Mouse (Mus musculus): ENCODE results near the gene Slc25a25. TPM values are rescaled to one million over a fixed set of nuclear protein-coding genes. Genes with fewer than 3 reads are reported as not detected.

Gene Slc25a25
- total RNA-seq, 2 experiments from 2014 or later, result 2.1 to 4.2 TPM

DNA sequence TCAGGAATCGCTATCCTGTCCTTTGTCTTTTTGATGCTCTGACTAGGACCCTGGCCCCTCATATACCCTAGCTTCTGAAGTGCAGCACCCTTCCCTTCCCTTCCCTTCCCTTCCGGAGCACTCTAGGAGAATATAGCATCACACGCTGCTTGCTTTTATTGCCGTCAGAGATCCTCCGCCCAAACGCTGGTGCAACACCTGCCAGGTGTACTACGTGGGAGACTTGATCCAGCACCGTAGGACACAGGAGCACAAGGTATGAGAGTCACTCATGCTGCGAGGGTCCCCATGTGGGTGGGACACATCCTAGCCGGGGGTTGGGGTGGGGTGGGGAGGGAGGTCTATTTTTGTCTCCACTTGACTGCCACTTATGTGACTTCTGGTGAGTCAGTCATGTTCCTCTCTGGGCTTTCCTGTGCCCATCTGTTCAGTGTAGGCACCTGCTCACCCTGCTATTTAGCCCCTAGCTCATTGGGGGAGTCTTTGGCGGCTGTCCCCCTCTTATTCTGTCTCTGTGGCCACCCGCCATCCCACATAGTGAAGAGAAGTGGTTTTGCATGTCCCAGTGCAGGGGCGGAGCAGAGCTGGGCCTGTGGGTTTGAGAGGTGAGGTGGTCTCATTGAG is 75.8 kb downstream of the Slc25a25 start:
- no peak for ATAC-seq (replicated peaks; ENCODE audit: low FRiP score, poor library complexity, severe bottlenecking)

GRCm38 (mm10) chr2:32374191-32374590 is 77.1 kb downstream of the Slc25a25 start:
- no peak for ATAC-seq (replicated peaks; ENCODE audit: low FRiP score, poor library complexity, severe bottlenecking)

DNA sequence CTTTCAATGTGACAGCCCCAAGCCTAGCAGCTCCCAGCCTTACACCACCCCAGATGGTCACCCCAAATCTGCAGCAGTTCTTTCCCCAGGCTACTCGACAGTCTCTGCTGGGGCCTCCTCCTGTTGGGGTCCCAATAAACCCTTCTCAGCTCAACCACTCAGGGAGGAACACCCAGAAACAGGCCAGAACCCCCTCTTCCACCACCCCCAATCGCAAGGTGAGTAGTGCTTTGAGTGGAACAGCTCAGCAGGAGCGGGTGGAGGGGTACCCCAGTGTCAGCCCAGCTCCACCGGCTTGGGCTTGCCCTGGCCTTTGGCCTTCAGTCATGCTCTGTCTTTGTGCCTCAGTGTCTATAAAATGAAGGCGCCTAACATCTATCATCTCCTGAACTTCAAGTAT is 83.9 kb downstream of the Slc25a25 start:
- no peak for ATAC-seq (replicated peaks; ENCODE audit: low FRiP score, poor library complexity, severe bottlenecking)

Other genes starting within 250 kb of the Slc25a25 start
- gene Pomt1, start 214.9 kb downstream of the Slc25a25 start, total RNA-seq (2015; ENCODE audit: low replicate concordance), result 5.0 and 6.0 TPM in 2 replicates
- gene Pomt1, start 214.9 kb downstream of the Slc25a25 start, total RNA-seq (2017; ENCODE audit: low replicate concordance), result 3.9 and 10.9 TPM in 2 replicates
- gene Uck1, start 191.3 kb downstream of the Slc25a25 start, total RNA-seq (2015; ENCODE audit: low replicate concordance), result 0.96 and 3.1 TPM in 2 replicates
- gene Uck1, start 191.3 kb downstream of the Slc25a25 start, total RNA-seq (2017; ENCODE audit: low replicate concordance), result 4.0 and 11.6 TPM in 2 replicates
- gene Golga2, start 164.1 kb downstream of the Slc25a25 start, total RNA-seq (2015; ENCODE audit: low replicate concordance), result 6.3 and 11.1 TPM in 2 replicates
- 34.5 and 44.0 TPM in 2 replicates for gene Golga2, start 164.1 kb downstream of the Slc25a25 start, total RNA-seq (2017; ENCODE audit: low replicate concordance)
- 30.4 and 97.8 TPM in 2 replicates for gene Swi5, start 163.4 kb downstream of the Slc25a25 start, total RNA-seq (2015; ENCODE audit: low replicate concordance)
- gene Swi5, start 163.4 kb downstream of the Slc25a25 start, total RNA-seq (2017; ENCODE audit: low replicate concordance), result 76.9 and 89.4 TPM in 2 replicates
- 18.6 and 38.2 TPM in 2 replicates for gene Ciz1, start 99.1 kb downstream of the Slc25a25 start, total RNA-seq (2015; ENCODE audit: low replicate concordance)
- gene Ciz1, start 99.1 kb downstream of the Slc25a25 start, total RNA-seq (2017; ENCODE audit: low replicate concordance), result 21.2 and 33.5 TPM in 2 replicates
- gene Dnm1, start 98.1 kb downstream of the Slc25a25 start, total RNA-seq (2015; ENCODE audit: low replicate concordance), result not detected in 2 replicates
- not detected in 2 replicates for gene Dnm1, start 98.1 kb downstream of the Slc25a25 start, total RNA-seq (2017; ENCODE audit: low replicate concordance)
- gene 1110008P14Rik, start 69.5 kb downstream of the Slc25a25 start, total RNA-seq (2015; ENCODE audit: low replicate concordance), result 8.6 and 12.3 TPM in 2 replicates
- 5.1 and 7.7 TPM in 2 replicates for gene 1110008P14Rik, start 69.5 kb downstream of the Slc25a25 start, total RNA-seq (2017; ENCODE audit: low replicate concordance)
- 2,071 and 2,279 TPM in 2 replicates for gene Lcn2, start 63.2 kb downstream of the Slc25a25 start, total RNA-seq (2015; ENCODE audit: low replicate concordance)
- 352 and 444 TPM in 2 replicates for gene Lcn2, start 63.2 kb downstream of the Slc25a25 start, total RNA-seq (2017; ENCODE audit: low replicate concordance)
- gene Ptges2, start 55.5 kb downstream of the Slc25a25 start, total RNA-seq (2015; ENCODE audit: low replicate concordance), result 1.5 and 1.7 TPM in 2 replicates
- 2.8 and 6.6 TPM in 2 replicates for gene Ptges2, start 55.5 kb downstream of the Slc25a25 start, total RNA-seq (2017; ENCODE audit: low replicate concordance)
- 0.77 and 0.84 TPM in 2 replicates for gene Naif1, start 988 bp downstream of the Slc25a25 start, total RNA-seq (2015; ENCODE audit: low replicate concordance)
- gene Naif1, start 988 bp downstream of the Slc25a25 start, total RNA-seq (2017; ENCODE audit: low replicate concordance), result 0.98 and 2.1 TPM in 2 replicates
- gene Fam102a, start 83.9 kb upstream of the Slc25a25 start, total RNA-seq (2015; ENCODE audit: low replicate concordance), result 1.2 and 2.7 TPM in 2 replicates
- 0.28 and 6.5 TPM in 2 replicates for gene Fam102a, start 83.9 kb upstream of the Slc25a25 start, total RNA-seq (2017; ENCODE audit: low replicate concordance)
- gene Dpm2, start 119.4 kb upstream of the Slc25a25 start, total RNA-seq (2015; ENCODE audit: low replicate concordance), result 26.9 and 41.0 TPM in 2 replicates
- 8.6 and 18.2 TPM in 2 replicates for gene Dpm2, start 119.4 kb upstream of the Slc25a25 start, total RNA-seq (2017; ENCODE audit: low replicate concordance)
- gene Pip5kl1, start 123.4 kb upstream of the Slc25a25 start, total RNA-seq (2015; ENCODE audit: low replicate concordance), result not detected in 2 replicates
- 1.9 TPM in 1 of 2 replicates, not detected in the other for gene Pip5kl1, start 123.4 kb upstream of the Slc25a25 start, total RNA-seq (2017; ENCODE audit: low replicate concordance)
- not detected in 2 replicates for gene 9430097D07Rik, start 124.2 kb upstream of the Slc25a25 start, total RNA-seq (2015; ENCODE audit: low replicate concordance)
- not detected in 2 replicates for gene 9430097D07Rik, start 124.2 kb upstream of the Slc25a25 start, total RNA-seq (2017; ENCODE audit: low replicate concordance)
- 8.8 and 9.4 TPM in 2 replicates for gene St6galnac4, start 135.7 kb upstream of the Slc25a25 start, total RNA-seq (2015; ENCODE audit: low replicate concordance)
- 3.8 and 4.9 TPM in 2 replicates for gene St6galnac4, start 135.7 kb upstream of the Slc25a25 start, total RNA-seq (2017; ENCODE audit: low replicate concordance)
- gene St6galnac6, start 148.3 kb upstream of the Slc25a25 start, total RNA-seq (2015; ENCODE audit: low replicate concordance), result 0.77 and 3.3 TPM in 2 replicates
- gene St6galnac6, start 148.3 kb upstream of the Slc25a25 start, total RNA-seq (2017; ENCODE audit: low replicate concordance), result 2.1 and 2.5 TPM in 2 replicates
- gene Ak1, start 170.3 kb upstream of the Slc25a25 start, total RNA-seq (2015; ENCODE audit: low replicate concordance), result not detected in 2 replicates
- gene Ak1, start 170.3 kb upstream of the Slc25a25 start, total RNA-seq (2017; ENCODE audit: low replicate concordance), result not detected in 2 replicates
- gene Eng, start 195.2 kb upstream of the Slc25a25 start, total RNA-seq (2015; ENCODE audit: low replicate concordance), result 4.0 and 6.7 TPM in 2 replicates
- gene Eng, start 195.2 kb upstream of the Slc25a25 start, total RNA-seq (2017; ENCODE audit: low replicate concordance), result 1.5 and 3.2 TPM in 2 replicates